Mouse (Mus musculus) myocyte (in vitro differentiated cells): Measurements from ENCODE around the gene Olfr68. TPM values are rescaled to one million over a fixed set of nuclear protein-coding genes. Genes with fewer than 3 reads are reported as not detected.
"Not testable (repeated sequence)": the region's sequence is repeated elsewhere in the genome, so short reads cannot be mapped to it uniquely, and the experiment has no call there.

Experiments
- H3K27me3 ChIP-seq: one replicate; pipeline ENCODE4 v1.6.1; 2011; ENCODE audit not compliant: control insufficient read depth, insufficient read depth, insufficient read length
- H3K36me3 ChIP-seq: one replicate; pipeline ENCODE4 v1.6.1; 2011; ENCODE audit not compliant: control insufficient read depth, insufficient read depth
- H3K4me2 ChIP-seq: one replicate; pipeline ENCODE4 v1.6.1; 2011; ENCODE audit warnings: low read depth, control low read depth
- H3K4me3 ChIP-seq: one replicate; pipeline ENCODE4 v1.5.1; 2011; ENCODE audit warnings: mild to moderate bottlenecking, control low read depth, moderate library complexity
- H3K79me2 ChIP-seq: one replicate; pipeline ENCODE4 v1.6.1; 2011; ENCODE audit not compliant: control insufficient read depth, insufficient read depth
- H3ac ChIP-seq: one replicate; pipeline ENCODE4 v1.6.1; 2011; ENCODE audit not compliant: control insufficient read depth, insufficient read length
- CEBPB ChIP-seq: IDR thresholded peaks from 2 replicates; pipeline ENCODE4 v1.6.1; 2011; ENCODE audit warnings: mild to moderate bottlenecking, moderate library complexity; ENCODE audit not compliant: poor library complexity, insufficient read depth, severe bottlenecking
- E2F4 ChIP-seq: IDR thresholded peaks from one replicate; pipeline ENCODE4 v1.6.1; 2011; ENCODE audit warnings: mild to moderate bottlenecking, control low read depth, moderate library complexity; ENCODE audit not compliant: insufficient read depth
- MAX ChIP-seq: IDR thresholded peaks from one replicate; pipeline ENCODE4 v1.6.1; 2011; ENCODE audit warnings: low read depth, mild to moderate bottlenecking, control low read depth
- MYOD1 ChIP-seq, 3 experiments: IDR thresholded peaks; one replicate each; pipeline ENCODE4 v1.6.1; 2011; ENCODE audit warnings: control low read depth in 2 of 3, low read depth in 2 of 3, mild to moderate bottlenecking in 2 of 3, moderate library complexity in 1 of 3; ENCODE audit not compliant: insufficient read length in 2 of 3, control insufficient read depth in 1 of 3
- MYOG ChIP-seq, 3 experiments: IDR thresholded peaks; one replicate each; pipeline ENCODE4 v1.6.1; 2011; ENCODE audit warnings: control low read depth in 2 of 3, low read depth in 2 of 3, mild to moderate bottlenecking in 2 of 3; ENCODE audit not compliant: insufficient read length in 2 of 3, control insufficient read depth in 1 of 3, insufficient read depth in 1 of 3
- POLR2A ChIP-seq: IDR thresholded peaks from one replicate; pipeline ENCODE4 v1.6.1; 2011; ENCODE audit warnings: low read depth, mild to moderate bottlenecking, control low read depth, moderate library complexity; ENCODE audit not compliant: insufficient read length
- POLR2AphosphoS2 ChIP-seq: IDR thresholded peaks from one replicate; pipeline ENCODE4 v1.6.1; 2011; ENCODE audit warnings: low read depth, control low read depth; ENCODE audit not compliant: insufficient read length
- REST ChIP-seq: IDR thresholded peaks from one replicate; pipeline ENCODE4 v1.6.1; 2011; ENCODE audit warnings: mild to moderate bottlenecking, control low read depth, moderate library complexity; ENCODE audit not compliant: insufficient read depth, insufficient read length
- SRF ChIP-seq: IDR thresholded peaks from one replicate; pipeline ENCODE4 v1.6.1; 2011; ENCODE audit warnings: low read depth; ENCODE audit not compliant: control insufficient read depth, insufficient read length
- TCF12 ChIP-seq: IDR thresholded peaks from one replicate; pipeline ENCODE4 v1.6.1; 2011; ENCODE audit warnings: mild to moderate bottlenecking, control low read depth; ENCODE audit not compliant: poor library complexity, insufficient read depth, severe bottlenecking
- TCF3 ChIP-seq: IDR thresholded peaks from one replicate; pipeline ENCODE4 v1.6.1; 2011; ENCODE audit warnings: low read depth, control low read depth; ENCODE audit not compliant: insufficient read length
- USF1 ChIP-seq: IDR thresholded peaks from one replicate; pipeline ENCODE4 v1.6.1; 2011; ENCODE audit warnings: low read depth, mild to moderate bottlenecking, control low read depth, moderate library complexity
- polyA plus RNA-seq: library from polyadenylated mRNA; unstranded; fragments of >200 nt; fragmentation: generic; extraction: Trizol; gene quantifications from one replicate; pipeline ENCODE4 v1.2.1, GENCODE M21; 2012; ENCODE audit warnings: missing spikeins

Olfr68 gene
- polyA plus RNA-seq, 1 experiment: not detected

GRCm38 (mm10) chr7:103810746-103811145, 31.2 kb upstream of the Olfr68 start:
- Histone ChIP-seq H3K36me3 (no peaks in the 10 kb centered on the region), H3K27me3 (no peaks in the 10 kb centered on the region), H3K4me3 (no peak overlapping the region), H3K79me2 (no peaks in the 10 kb centered on the region), H3ac (no peak overlapping the region), H3K4me2 (no peak overlapping the region)
- TF ChIP-seq CEBPB (no peak), SRF (no peak), MYOD1 (IDR thresholded peaks at IDR 0.05; ENCODE audit: control insufficient read depth in 1 of 3, insufficient read length in 2 of 3, low read depth in 2 of 3) (no peak), TCF12 (no peak), POLR2AphosphoS2 (no peak), MYOG (IDR thresholded peaks at IDR 0.05; ENCODE audit: control insufficient read depth in 1 of 3, insufficient read depth in 1 of 3, insufficient read length in 2 of 3, low read depth in 2 of 3) (no peak), E2F4 (no peak), POLR2A (no peak), TCF3 (no peak), USF1 (no peak), REST (no peak), MAX (no peak)

DNA sequence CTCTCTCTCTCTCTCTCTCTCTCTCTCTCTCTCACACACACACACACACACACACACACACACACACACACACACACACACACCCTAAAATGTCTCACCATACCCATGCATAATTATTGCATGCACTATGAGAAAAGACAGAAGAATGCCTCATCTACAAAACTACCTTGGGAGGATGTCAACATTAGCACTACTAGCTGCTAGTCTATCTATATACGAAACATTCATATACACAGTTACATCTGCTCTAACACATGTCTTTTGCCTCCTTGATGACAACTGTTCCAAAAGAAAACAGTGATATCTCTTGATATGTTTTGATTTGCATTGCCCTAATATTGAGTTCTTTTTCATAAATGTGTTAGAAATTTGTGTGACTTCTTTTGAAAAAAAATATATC, 30.8 kb upstream of the Olfr68 start:
- Histone ChIP-seq H3ac (no peak overlapping the region), H3K79me2 (no peaks in the 10 kb centered on the region), H3K4me3 (no peak overlapping the region), H3K4me2 (no peak overlapping the region), H3K27me3 (no peaks in the 10 kb centered on the region), H3K36me3 (no peaks in the 10 kb centered on the region)
- TF ChIP-seq SRF (no peak), USF1 (no peak), TCF3 (no peak), MYOG (IDR thresholded peaks at IDR 0.05; ENCODE audit: control insufficient read depth in 1 of 3, insufficient read depth in 1 of 3, insufficient read length in 2 of 3, low read depth in 2 of 3) (no peak), REST (no peak), MYOD1 (IDR thresholded peaks at IDR 0.05; ENCODE audit: control insufficient read depth in 1 of 3, insufficient read length in 2 of 3, low read depth in 2 of 3) (no peak), E2F4 (no peak), CEBPB (no peak), TCF12 (no peak), POLR2A (no peak), POLR2AphosphoS2 (no peak), MAX (no peak)

GRCm38 (mm10) chr7:103809801-103810155, 30.3 kb upstream of the Olfr68 start:
- Histone ChIP-seq H3K79me2 (no peaks in the 10 kb centered on the region), H3K36me3 (no peaks in the 10 kb centered on the region), H3K4me2 (no peak overlapping the region), H3ac (no peak overlapping the region), H3K27me3 (no peaks in the 10 kb centered on the region), H3K4me3 (no peak overlapping the region)
- TF ChIP-seq POLR2A (no peak), REST (no peak), SRF (no peak), CEBPB (no peak), POLR2AphosphoS2 (no peak), TCF3 (no peak), E2F4 (no peak), USF1 (no peak), MAX (no peak), TCF12 (no peak), MYOG (IDR thresholded peaks at IDR 0.05; ENCODE audit: control insufficient read depth in 1 of 3, insufficient read depth in 1 of 3, insufficient read length in 2 of 3, low read depth in 2 of 3) (no peak), MYOD1 (IDR thresholded peaks at IDR 0.05; ENCODE audit: control insufficient read depth in 1 of 3, insufficient read length in 2 of 3, low read depth in 2 of 3) (no peak)

DNA sequence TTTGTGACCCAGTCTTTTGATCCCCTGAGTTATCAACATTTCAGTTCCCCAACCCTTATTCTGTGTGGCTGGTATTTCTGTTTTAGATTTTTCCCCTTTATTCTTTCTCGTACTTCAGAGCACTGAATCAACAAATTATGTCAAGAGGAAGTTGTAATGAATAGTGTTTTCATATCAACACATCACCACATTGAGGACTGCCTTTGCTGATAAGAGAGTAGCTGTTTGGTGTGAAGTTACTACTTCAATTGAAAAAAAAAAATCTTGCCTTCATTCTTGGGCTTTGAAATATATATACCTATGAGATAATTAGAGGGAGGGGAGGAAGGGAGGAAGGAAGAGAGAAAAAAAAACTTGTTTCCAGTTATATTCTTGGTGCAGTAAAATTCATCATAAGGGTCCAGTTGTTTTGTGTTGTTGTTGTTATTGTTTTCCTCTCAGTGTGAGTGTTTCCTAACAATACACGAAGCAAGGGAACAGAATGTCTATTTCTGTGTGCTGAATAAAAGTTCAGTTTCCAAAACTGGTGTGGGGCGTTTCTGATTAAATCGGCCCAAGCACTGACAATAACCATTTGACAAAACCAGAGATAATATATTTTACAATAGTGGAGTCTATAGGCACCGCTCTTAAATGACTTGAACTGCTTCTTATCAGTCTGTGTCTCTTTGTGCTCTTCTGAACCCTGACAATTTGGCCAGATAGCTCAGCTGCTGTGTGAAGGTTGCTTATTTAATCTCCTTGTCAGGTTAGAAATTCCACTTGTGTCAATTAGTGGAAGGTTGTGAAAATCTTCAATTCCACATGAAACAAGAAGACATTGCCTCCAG, 29.7 kb upstream of the Olfr68 start:
- Histone ChIP-seq H3K36me3 (no peaks in the 10 kb centered on the region), H3ac (no peak overlapping the region), H3K4me3 (no peak overlapping the region), H3K27me3 (no peaks in the 10 kb centered on the region), H3K79me2 (no peaks in the 10 kb centered on the region), H3K4me2 (no peak overlapping the region)
- TF ChIP-seq CEBPB (no peak), TCF12 (no peak), MYOD1 (IDR thresholded peaks at IDR 0.05; ENCODE audit: control insufficient read depth in 1 of 3, insufficient read length in 2 of 3, low read depth in 2 of 3) (no peak), E2F4 (no peak), POLR2AphosphoS2 (no peak), USF1 (no peak), MAX (no peak), POLR2A (no peak), TCF3 (no peak), REST (no peak), MYOG (IDR thresholded peaks at IDR 0.05; ENCODE audit: control insufficient read depth in 1 of 3, insufficient read depth in 1 of 3, insufficient read length in 2 of 3, low read depth in 2 of 3) (no peak), SRF (no peak)

DNA sequence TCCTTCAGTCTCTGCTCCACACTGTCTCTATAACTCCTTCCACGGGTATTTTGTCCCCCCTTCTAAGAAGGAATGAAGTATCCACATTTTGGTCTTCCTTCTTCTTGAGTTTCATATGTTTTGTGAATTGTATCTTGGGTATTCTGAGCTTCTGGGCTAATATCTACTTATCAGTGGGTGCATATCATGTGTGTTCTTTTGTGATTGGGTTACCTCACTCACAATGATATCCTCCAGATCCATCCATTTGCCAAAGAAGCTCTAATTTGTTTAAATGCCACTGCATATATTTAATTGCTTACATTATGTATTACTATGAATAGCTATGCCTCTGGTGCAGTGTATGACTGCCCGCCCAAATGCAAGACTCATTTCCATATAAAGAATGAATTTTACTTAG, 28.6 kb upstream of the Olfr68 start:
- H3K36me3 ChIP-seq, H3ac ChIP-seq, H3K4me2 ChIP-seq, H3K4me3 ChIP-seq, H3K79me2 ChIP-seq, H3K27me3 ChIP-seq: not testable (repeated sequence)
